Mouse (Mus musculus) small intestine, adult 2 months (tissue): Measurements from ENCODE around the gene Prkca.

Source experiments
- CTCF ChIP-seq: fragments of 200-500 bp; IDR thresholded peaks from 2 replicates; pipeline ENCODE4 v1.5.1; 2012; ENCODE audit warnings: low read depth, mild to moderate bottlenecking, control low read depth, inconsistent platforms, low read length, moderate library complexity, mixed read lengths; ENCODE audit not compliant: insufficient replicate concordance, insufficient read length; ENCODE audit errors: extremely low read depth
- POLR2A ChIP-seq: fragments of 200-500 bp; IDR thresholded peaks from 2 replicates; pipeline ENCODE4 v1.6.1; 2012; ENCODE audit warnings: low read depth, mild to moderate bottlenecking, control low read depth, inconsistent platforms, low read length, moderate library complexity

GRCm38 (mm10) chr11:108038989-108039388 lies 304.7 kb downstream of the Prkca start:
- TF ChIP-seq CTCF (no peak), POLR2A (no peak)
